Mouse (Mus musculus): ENCODE measurements around the gene Plpp1. TPM values are rescaled to one million over a fixed set of nuclear protein-coding genes. Genes with fewer than 3 reads are reported as not detected.

The Plpp1 gene
- total RNA-seq, 1 experiment: 38.2 TPM

DNA sequence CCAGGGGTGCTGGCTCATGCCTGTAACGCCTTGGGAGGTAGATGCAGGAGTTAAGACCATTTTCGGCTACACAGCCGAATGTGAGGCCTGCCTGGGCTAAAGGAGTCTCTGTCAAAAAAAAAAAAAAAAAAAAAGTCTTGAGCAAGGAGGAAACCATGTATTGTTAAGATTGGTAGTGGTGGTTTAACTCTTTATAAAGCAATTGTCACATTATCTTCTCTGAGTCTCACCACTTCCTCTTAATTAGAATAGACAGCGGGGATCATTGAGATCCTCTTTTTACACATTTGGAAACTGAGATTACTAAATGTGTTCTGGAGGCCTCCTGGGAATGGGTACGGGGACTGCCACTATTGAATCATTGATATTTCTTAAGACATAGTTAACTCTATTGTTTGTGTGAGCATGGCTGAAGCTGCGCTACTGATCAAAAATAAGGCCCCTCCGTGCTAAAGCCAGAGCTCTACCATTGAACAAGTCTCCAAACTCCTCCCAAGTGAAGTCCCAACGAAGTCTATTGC is 811 bp upstream of the Plpp1 start:
- DNase-seq (ENCODE audit: low read depth, low spot score): peak; percentile 9
- H3K27ac ChIP-seq (ENCODE audit: insufficient read depth, low read depth, low read length, poor library complexity, severe bottlenecking): peak overlapping the region; percentile 45; the same call in 1 of the 2 replicates
- TF ChIP-seq ZNF384 (IDR thresholded peaks at IDR 0.05; ENCODE audit: low read depth, low read length) (peak; percentile 83), MAFK (IDR thresholded peaks at IDR 0.05; ENCODE audit: insufficient read depth, low read depth, low read length) (no peak)
- peaks cover 1 to 4% of the 10 kb centered on the region in 2 experiments; a peak in 1 of 4 replicates for H3K4me1 ChIP-seq (ENCODE audit: control insufficient read depth in 2 of 2, insufficient read depth in 2 of 2, low read length in 2 of 2, poor library complexity in 1 of 2)
- H3K9ac ChIP-seq (ENCODE audit: insufficient read depth, low read depth, low read length, poor library complexity, severe bottlenecking): no peak overlapping the region; the same call in 1 of the 2 replicates
- no peaks in the 10 kb centered on the region for H3K36me3 ChIP-seq (ENCODE audit: control insufficient read depth, insufficient read depth, low read length, poor library complexity, severe bottlenecking)
- in situ Hi-C loops (cut with MboI; ENCODE audit: low sequenced_read_pairs in 2 of 2, unreplicated experiment in 2 of 2): no loop called here
- H3K9me3 ChIP-seq (ENCODE audit: control insufficient read depth, insufficient read depth, low read depth, low read length): no peaks in the 10 kb centered on the region
- peak overlapping the region; percentile 14 to 99; a peak in 2 of 4 replicates for H3K4me3 ChIP-seq (ENCODE audit: insufficient read depth in 1 of 2, low read depth in 1 of 2, low read length in 2 of 2, poor library complexity in 1 of 2, severe bottlenecking in 1 of 2)

DNA sequence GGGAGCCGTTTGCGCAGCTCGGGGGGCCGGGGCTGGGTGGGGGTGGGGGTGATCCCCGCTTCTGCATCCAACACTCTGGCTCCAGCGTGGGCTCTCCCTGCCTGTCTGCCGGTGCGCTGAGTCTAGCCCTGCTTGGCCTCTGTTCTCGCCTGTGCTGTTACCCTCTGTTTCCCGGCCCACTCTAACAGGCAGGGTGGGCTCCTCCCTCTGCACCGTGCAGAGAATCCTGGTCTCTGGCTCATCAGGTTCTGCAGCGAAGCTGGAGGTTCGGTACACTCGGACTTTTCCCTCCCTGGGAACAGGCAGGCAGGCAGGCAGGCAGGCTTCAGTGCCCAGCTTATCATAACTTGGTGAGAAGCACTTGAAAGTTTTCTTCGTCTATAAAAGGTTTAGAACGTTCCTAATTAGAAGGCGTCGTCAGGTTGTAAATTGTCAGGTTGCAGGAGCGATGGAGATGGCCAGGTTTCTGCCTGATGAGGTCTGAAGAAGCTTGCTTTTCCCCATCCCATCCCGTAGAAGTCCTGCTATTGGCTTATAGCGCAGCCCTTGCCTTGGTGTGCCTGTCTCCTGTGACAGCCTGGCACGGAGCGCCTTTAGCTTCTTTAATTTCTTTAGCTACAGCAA is 901 bp downstream of the Plpp1 start:
- in situ Hi-C loops (cut with MboI; ENCODE audit: low sequenced_read_pairs in 2 of 2, unreplicated experiment in 2 of 2): no loop called here
- Histone ChIP-seq H3K9ac (ENCODE audit: insufficient read depth, low read depth, low read length, poor library complexity, severe bottlenecking) (peak overlapping the region; percentile 80), H3K27ac (ENCODE audit: insufficient read depth, low read depth, low read length, poor library complexity, severe bottlenecking) (peak overlapping the region; percentile 78; the same call in 1 of the 2 replicates), H3K4me3 (ENCODE audit: insufficient read depth in 1 of 2, low read depth in 1 of 2, low read length in 2 of 2, poor library complexity in 1 of 2, severe bottlenecking in 1 of 2) (peak overlapping the region; percentile 85 to 99), H3K4me1 (ENCODE audit: control insufficient read depth in 2 of 2, insufficient read depth in 2 of 2, low read length in 2 of 2, poor library complexity in 1 of 2) (peaks cover 1 to 4% of the 10 kb centered on the region in 2 experiments; a peak in 1 of 4 replicates), H3K36me3 (ENCODE audit: control insufficient read depth, insufficient read depth, low read length, poor library complexity, severe bottlenecking) (peaks cover 3% of the 10 kb centered on the region; the same call in 1 of the 2 replicates), H3K9me3 (ENCODE audit: control insufficient read depth, insufficient read depth, low read depth, low read length) (no peaks in the 10 kb centered on the region)
- DNase-seq (ENCODE audit: low read depth, low spot score): peak; percentile 38
- TF ChIP-seq CHD2 (IDR thresholded peaks at IDR 0.05; ENCODE audit: low read depth, low read length) (no peak), MAFK (IDR thresholded peaks at IDR 0.05; ENCODE audit: insufficient read depth, low read depth, low read length) (no peak), ZC3H11A (IDR thresholded peaks at IDR 0.05; ENCODE audit: borderline replicate concordance, low read depth, low read length) (no peak), ZNF384 (IDR thresholded peaks at IDR 0.05; ENCODE audit: low read depth, low read length) (no peak), HCFC1 (IDR thresholded peaks at IDR 0.05; ENCODE audit: borderline replicate concordance, insufficient read depth, low read length) (no peak)

DNA sequence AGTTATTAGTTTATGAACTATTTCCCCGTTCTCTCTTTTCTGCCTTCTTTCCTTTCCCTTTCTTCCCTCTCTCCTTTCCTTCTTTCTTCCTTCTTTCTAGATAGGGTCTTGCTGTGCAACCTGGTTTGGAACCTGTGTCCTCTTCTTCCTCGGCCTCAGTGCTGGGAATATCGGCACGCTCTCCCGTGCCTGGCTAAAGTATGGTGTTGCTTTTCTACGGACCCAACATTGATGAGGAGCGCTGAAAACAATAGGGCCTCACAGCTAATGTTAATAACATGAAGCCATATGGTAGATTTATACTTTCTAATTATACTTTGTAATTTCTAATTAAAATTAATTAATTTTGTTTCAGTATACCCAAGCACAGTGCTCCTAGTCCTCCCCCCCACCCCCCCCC is 2.5 kb downstream of the Plpp1 start:
- Histone ChIP-seq H3K9ac (ENCODE audit: insufficient read depth, low read depth, low read length, poor library complexity, severe bottlenecking) (no peak overlapping the region), H3K4me1 (ENCODE audit: control insufficient read depth in 2 of 2, insufficient read depth in 2 of 2, low read length in 2 of 2, poor library complexity in 1 of 2) (0 out of 4 replicates have a peak, but pooled peaks cover 0 to 4% of the 10 kb centered on the region in 2 experiments), H3K4me3 (ENCODE audit: insufficient read depth in 1 of 2, low read depth in 1 of 2, low read length in 2 of 2, poor library complexity in 1 of 2, severe bottlenecking in 1 of 2) (no peak overlapping the region), H3K36me3 (ENCODE audit: control insufficient read depth, insufficient read depth, low read length, poor library complexity, severe bottlenecking) (peaks cover 7% of the 10 kb centered on the region), H3K27ac (ENCODE audit: insufficient read depth, low read depth, low read length, poor library complexity, severe bottlenecking) (no peak overlapping the region), H3K9me3 (ENCODE audit: control insufficient read depth, insufficient read depth, low read depth, low read length) (no peaks in the 10 kb centered on the region)
- no peak for TF ChIP-seq CHD2 (IDR thresholded peaks at IDR 0.05; ENCODE audit: low read depth, low read length)
- TF ChIP-seq HCFC1 (IDR thresholded peaks at IDR 0.05; ENCODE audit: borderline replicate concordance, insufficient read depth, low read length): no peak
- no peak for TF ChIP-seq ZNF384 (IDR thresholded peaks at IDR 0.05; ENCODE audit: low read depth, low read length)
- no peak for TF ChIP-seq ZC3H11A (IDR thresholded peaks at IDR 0.05; ENCODE audit: borderline replicate concordance, low read depth, low read length)
- TF ChIP-seq MAFK (IDR thresholded peaks at IDR 0.05; ENCODE audit: insufficient read depth, low read depth, low read length): no peak
- DNase-seq (ENCODE audit: low read depth, low spot score): no peak
- in situ Hi-C loops (cut with MboI; ENCODE audit: low sequenced_read_pairs in 2 of 2, unreplicated experiment in 2 of 2): no loop called here

DNA sequence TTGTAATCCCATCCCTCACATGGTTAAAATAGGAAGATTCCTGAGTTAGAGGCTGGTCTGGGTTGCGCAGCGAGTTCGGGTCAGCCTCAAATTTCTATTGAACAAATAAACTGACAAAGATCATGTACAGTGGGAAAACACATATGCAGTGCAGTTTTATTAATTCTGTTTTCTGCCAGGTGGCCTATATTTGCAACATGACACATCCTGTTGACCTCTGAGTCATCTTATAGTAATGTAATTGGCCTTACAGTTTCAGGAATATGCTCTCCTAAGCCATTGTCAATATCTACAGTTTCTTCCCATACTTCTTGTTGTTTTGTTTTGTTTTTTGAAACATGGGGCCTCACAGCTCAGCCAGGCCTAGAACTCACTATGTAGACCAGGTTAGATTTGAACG is 3.1 kb downstream of the Plpp1 start:
- DNase-seq (ENCODE audit: low read depth, low spot score): no peak
- H3K4me3 ChIP-seq (ENCODE audit: insufficient read depth in 1 of 2, low read depth in 1 of 2, low read length in 2 of 2, poor library complexity in 1 of 2, severe bottlenecking in 1 of 2): no peak overlapping the region
- TF ChIP-seq MAFK (IDR thresholded peaks at IDR 0.05; ENCODE audit: insufficient read depth, low read depth, low read length) (no peak), CHD2 (IDR thresholded peaks at IDR 0.05; ENCODE audit: low read depth, low read length) (no peak), ZNF384 (IDR thresholded peaks at IDR 0.05; ENCODE audit: low read depth, low read length) (no peak), ZC3H11A (IDR thresholded peaks at IDR 0.05; ENCODE audit: borderline replicate concordance, low read depth, low read length) (no peak), HCFC1 (IDR thresholded peaks at IDR 0.05; ENCODE audit: borderline replicate concordance, insufficient read depth, low read length) (no peak)

More for the DNA sequence above, 3.1 kb downstream of the Plpp1 start:
- Histone ChIP-seq H3K27ac (ENCODE audit: insufficient read depth, low read depth, low read length, poor library complexity, severe bottlenecking) (no peak overlapping the region), H3K36me3 (ENCODE audit: control insufficient read depth, insufficient read depth, low read length, poor library complexity, severe bottlenecking) (peaks cover 7% of the 10 kb centered on the region), H3K4me1 (ENCODE audit: control insufficient read depth in 2 of 2, insufficient read depth in 2 of 2, low read length in 2 of 2, poor library complexity in 1 of 2) (0 out of 4 replicates have a peak, but pooled peaks cover 0 to 4% of the 10 kb centered on the region in 2 experiments), H3K9ac (ENCODE audit: insufficient read depth, low read depth, low read length, poor library complexity, severe bottlenecking) (no peak overlapping the region), H3K9me3 (ENCODE audit: control insufficient read depth, insufficient read depth, low read depth, low read length) (no peaks in the 10 kb centered on the region)
- in situ Hi-C loops (cut with MboI; ENCODE audit: low sequenced_read_pairs in 2 of 2, unreplicated experiment in 2 of 2): no loop called here

All from ES-E14 (cell line).